Mouse (Mus musculus): Measurements from ENCODE around the gene Tlx3.

Tlx3 gene

GRCm38 (mm10) chr11:33203383-33204328 lies at the start of gene Tlx3:
Gene Tlx3 (minus strand): TSS chr11:33203589.
- DNase-seq (ENCODE audit: low read depth, low spot score) = no peak

- DNase-seq (ENCODE audit: low read depth, low spot score) = no peak
Observed at GRCm38 (mm10) chr11:33240295-33240694, 36.9 kb upstream of the Tlx3 start.

- DNase-seq (ENCODE audit: low read depth, low spot score) = no peak
Observed at GRCm38 (mm10) chr11:33234134-33234533, 30.7 kb upstream of the Tlx3 start.

GRCm38 (mm10) chr11:33232056-33232455 lies 28.7 kb upstream of the Tlx3 start:
- DNase-seq (ENCODE audit: low read depth, low spot score) = no peak

- DNase-seq (ENCODE audit: low read depth, low spot score) = no peak
Observed at GRCm38 (mm10) chr11:33228186-33228585, 24.8 kb upstream of the Tlx3 start.

GRCm38 (mm10) chr11:33226516-33226915 lies 23.1 kb upstream of the Tlx3 start:
- DNase-seq (ENCODE audit: low read depth, low spot score) = no peak

- DNase-seq (ENCODE audit: low read depth, low spot score) = no peak
Observed at GRCm38 (mm10) chr11:33221566-33222365, 18.4 kb upstream of the Tlx3 start.

- DNase-seq (ENCODE audit: low read depth, low spot score) = no peak
Observed at GRCm38 (mm10) chr11:33220763-33221162, 17.4 kb upstream of the Tlx3 start.

- DNase-seq (ENCODE audit: low read depth, low spot score) = no peak
Observed at GRCm38 (mm10) chr11:33217384-33218079, 14.1 kb upstream of the Tlx3 start.

GRCm38 (mm10) chr11:33207411-33207810 lies 4.0 kb upstream of the Tlx3 start:
- DNase-seq (ENCODE audit: low read depth, low spot score) = no peak

GRCm38 (mm10) chr11:33204966-33205365 lies 1.6 kb upstream of the Tlx3 start:
- no peak for DNase-seq (ENCODE audit: low read depth, low spot score)

GRCm38 (mm10) chr11:33204329-33204705 lies 928 bp upstream of the Tlx3 start:
- DNase-seq (ENCODE audit: low read depth, low spot score) = no peak

GRCm38 (mm10) chr11:33202972-33203371 lies 417 bp downstream of the Tlx3 start:
- no peak for DNase-seq (ENCODE audit: low read depth, low spot score)

- no peak for DNase-seq (ENCODE audit: low read depth, low spot score)
Observed at GRCm38 (mm10) chr11:33202296-33202695, 1.1 kb downstream of the Tlx3 start.

GRCm38 (mm10) chr11:33201626-33202010 lies 1.8 kb downstream of the Tlx3 start:
- no peak for DNase-seq (ENCODE audit: low read depth, low spot score)

GRCm38 (mm10) chr11:33200764-33201625 lies 2.4 kb downstream of the Tlx3 start:
- no peak for DNase-seq (ENCODE audit: low read depth, low spot score)

GRCm38 (mm10) chr11:33199906-33200763 lies 3.3 kb downstream of the Tlx3 start:
- DNase-seq (ENCODE audit: low read depth, low spot score) = no peak

- no peak for DNase-seq (ENCODE audit: low read depth, low spot score)
Observed at GRCm38 (mm10) chr11:33199117-33199514, 4.3 kb downstream of the Tlx3 start.

- no peak for DNase-seq (ENCODE audit: low read depth, low spot score)
Observed at GRCm38 (mm10) chr11:33198351-33199116, 4.9 kb downstream of the Tlx3 start.

Data from CD4-positive helper T cell, adult 2 months (primary cell).